Mouse (Mus musculus) heart, embryonic 15.5 days (tissue): Measurements from ENCODE around the gene Srpx. TPM values are rescaled to one million over a fixed set of nuclear protein-coding genes. Genes with fewer than 3 reads are reported as not detected.

Experiments used
- ATAC-seq: fragments of 200-750 bp; cut with Nextera tagmentation; replicated peaks from 2 replicates; pipeline ENCODE4 v1.8.0; 2017; ENCODE audit warnings: low read depth, moderate TSS enrichment; ENCODE audit not compliant: insufficient number of reproducible peaks, insufficient read depth, low FRiP score
- H3K27ac ChIP-seq: fragments of 300-500 bp; sonication (generic); 2 replicates; pipeline ENCODE4 v1.5.1; 2015; ENCODE audit warnings: mild to moderate bottlenecking, inconsistent platforms
- H3K27me3 ChIP-seq: fragments of 300-500 bp; sonication (generic); 2 replicates; pipeline ENCODE4 v1.6.1; 2015; ENCODE audit warnings: inconsistent platforms
- H3K36me3 ChIP-seq: fragments of 300-500 bp; sonication (generic); 2 replicates; pipeline ENCODE4 v1.6.1; 2015; ENCODE audit warnings: mild to moderate bottlenecking, inconsistent platforms
- H3K4me1 ChIP-seq: fragments of 300-500 bp; sonication (generic); replicated peaks from 2 replicates; pipeline ENCODE4 v1.6.1; 2015; ENCODE audit warnings: inconsistent platforms
- H3K4me2 ChIP-seq: fragments of 300-500 bp; sonication (generic); 2 replicates; pipeline ENCODE4 v1.6.1; 2015; ENCODE audit warnings: inconsistent platforms, mild to moderate bottlenecking, moderate library complexity
- H3K4me3 ChIP-seq: fragments of 300-500 bp; sonication (generic); 2 replicates; pipeline ENCODE4 v1.5.1; 2015; ENCODE audit warnings: mild to moderate bottlenecking, inconsistent platforms
- H3K9ac ChIP-seq: fragments of 300-500 bp; sonication (generic); 2 replicates; pipeline ENCODE4 v1.6.1; 2015; ENCODE audit warnings: mild to moderate bottlenecking, inconsistent platforms
- H3K9me3 ChIP-seq: fragments of 300-500 bp; sonication (generic); replicated peaks from 2 replicates; pipeline ENCODE4 v1.6.1; 2016; ENCODE audit warnings: inconsistent platforms
- WGBS: fragments of 180-500 bp; shearing (Covaris S2); methylation state at CpG from one replicate; pipeline ENCODE4 v1.1.7; 2015; ENCODE audit warnings: mixed read lengths; 5-methylcytosine and 5-hydroxymethylcytosine counted together
- polyA plus RNA-seq: library from polyadenylated mRNA; unstranded; fragments of >200 nt; fragmentation: Nextera tagmentation; extraction: Ambion mirVana; gene quantifications from 2 replicates; pipeline ENCODE4 v1.2.1, GENCODE M21; 2015

The Srpx gene
- polyA plus RNA-seq, result 10.7 and 16.1 TPM in 2 replicates

DNA sequence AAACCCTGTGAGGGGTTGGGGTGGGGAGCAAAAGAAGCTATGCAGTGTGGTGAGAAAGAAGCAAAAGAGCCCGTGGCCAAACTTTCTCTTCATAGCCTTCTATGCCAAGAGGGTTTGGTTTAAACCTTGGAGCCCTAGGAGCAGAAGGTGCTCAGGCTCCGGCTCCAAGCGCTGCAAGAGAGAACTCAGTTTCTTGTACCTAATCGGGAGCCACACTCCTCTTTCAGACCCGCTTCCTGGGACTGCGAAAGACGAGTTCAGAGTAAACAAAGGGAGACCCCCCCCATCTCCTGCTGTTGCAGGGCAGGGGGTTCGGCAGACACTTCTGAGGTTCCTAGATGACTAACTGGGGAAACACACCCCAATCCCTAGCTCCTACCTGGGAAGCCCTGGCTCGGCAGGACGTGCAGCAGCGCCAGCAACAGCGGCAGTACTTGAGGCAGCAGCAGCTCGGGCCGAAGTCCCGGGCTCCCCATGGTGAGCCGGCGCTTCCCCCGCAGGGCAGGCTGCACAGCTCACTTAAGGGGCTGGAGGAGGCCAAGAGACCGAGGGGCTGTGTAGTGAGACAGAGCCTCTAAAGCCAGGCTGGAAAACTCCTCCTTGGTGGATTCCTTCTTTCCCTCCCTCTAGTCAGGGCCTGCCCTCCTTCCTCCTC is at the start of gene Srpx:
Gene Srpx, minus strand, starts transcription at position 645 of the 655 bp plus-strand sequence.
- WGBS, result 15% methylated on average over 18 of the region's 19 CpGs
- H3K4me2 ChIP-seq, result peak within 1 kb of the TSS; percentile 65
- no peak for ATAC-seq
- no peak within 1 kb of the TSS for H3K27ac ChIP-seq
- H3K36me3 ChIP-seq, result no peaks in the 10 kb centered on the region
- H3K9ac ChIP-seq, result 0 out of 2 replicates have a peak within 1 kb of the TSS, but pooled peaks have one; percentile 14
- no peaks in the 10 kb centered on the region for H3K27me3 ChIP-seq
- H3K9me3 ChIP-seq, result no peaks in the 10 kb centered on the region
- H3K4me1 ChIP-seq, result no peaks in the 10 kb centered on the region
- H3K4me3 ChIP-seq, result peak within 1 kb of the TSS; percentile 44

DNA sequence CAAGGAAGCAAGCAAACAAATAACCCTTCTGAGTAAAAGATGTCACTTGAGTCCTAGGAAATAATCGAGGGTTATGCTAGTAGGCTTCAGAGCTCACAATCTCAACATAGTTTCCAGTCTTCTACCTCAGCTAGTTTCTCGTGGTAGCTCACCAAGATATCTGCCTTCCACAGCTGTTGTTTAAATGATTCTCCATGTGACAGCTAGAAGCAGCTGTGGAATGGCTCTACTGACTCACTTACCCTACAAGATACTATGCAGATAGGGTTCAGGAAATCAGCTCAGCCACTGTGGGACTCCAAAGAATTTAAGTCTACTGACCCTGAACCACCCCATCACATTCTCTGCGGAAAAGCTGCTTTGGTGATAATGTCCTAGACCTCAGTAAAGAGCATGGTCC is 34.9 kb upstream of the Srpx start:
- ATAC-seq, result no peak
- Histone ChIP-seq H3K36me3 (no peaks in the 10 kb centered on the region), H3K9ac (no peak overlapping the region), H3K27me3 (no peaks in the 10 kb centered on the region), H3K4me1 (no peaks in the 10 kb centered on the region), H3K4me2 (no peak overlapping the region), H3K9me3 (no peaks in the 10 kb centered on the region), H3K27ac (no peak overlapping the region), H3K4me3 (no peak overlapping the region)
- 57% methylated on average over 3 of the region's 3 CpGs for WGBS

DNA sequence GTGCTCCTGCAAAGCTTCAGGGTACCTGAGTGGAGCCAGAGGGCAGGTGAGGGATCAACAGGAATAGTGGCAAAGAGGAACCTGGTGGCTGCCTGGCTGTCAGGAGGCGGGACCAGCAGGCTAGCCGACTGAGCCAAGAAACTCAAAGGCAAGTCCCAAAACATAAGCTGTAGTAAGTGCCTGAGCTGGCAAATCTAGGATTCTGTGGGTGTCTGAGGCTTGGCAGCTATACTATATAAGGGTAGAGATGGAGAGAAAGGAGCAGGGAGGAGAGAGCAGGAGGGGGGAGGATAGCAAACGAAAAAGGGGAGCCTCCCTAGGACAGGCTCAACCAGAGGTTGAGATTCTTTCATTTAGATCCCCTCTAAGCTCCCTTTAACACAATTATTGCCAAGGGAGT is 1.7 kb downstream of the Srpx start:
- WGBS, result 52% methylated on average over 3 of the region's 3 CpGs
- H3K4me1 ChIP-seq, result no peaks in the 10 kb centered on the region
- no peak overlapping the region for H3K4me2 ChIP-seq
- H3K27me3 ChIP-seq, result no peaks in the 10 kb centered on the region
- H3K27ac ChIP-seq, result no peak overlapping the region
- no peak overlapping the region for H3K4me3 ChIP-seq
- ATAC-seq, result no peak
- H3K9ac ChIP-seq, result no peak overlapping the region
- no peaks in the 10 kb centered on the region for H3K36me3 ChIP-seq
- no peaks in the 10 kb centered on the region for H3K9me3 ChIP-seq

DNA sequence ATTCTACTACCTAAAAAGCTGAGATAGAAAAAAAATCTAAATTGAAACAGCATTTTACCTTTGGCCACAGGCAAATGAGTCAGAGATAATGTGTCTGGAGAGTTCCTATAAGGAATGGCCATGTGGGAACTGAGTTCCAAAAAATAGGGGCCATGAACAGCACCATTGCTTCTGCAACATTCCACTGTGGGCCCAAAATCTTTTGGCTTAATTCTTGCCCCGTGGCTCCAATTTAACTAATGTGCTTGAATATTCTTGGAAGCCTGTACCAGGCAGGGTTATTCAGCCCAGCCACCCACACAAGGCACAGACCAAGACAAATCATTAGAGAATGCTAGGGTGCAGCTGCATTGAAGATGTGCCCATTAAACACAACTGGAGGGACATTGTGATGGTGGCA is 6.8 kb downstream of the Srpx start:
- Histone ChIP-seq H3K9ac (no peak overlapping the region), H3K36me3 (no peaks in the 10 kb centered on the region), H3K4me3 (no peak overlapping the region), H3K27ac (no peak overlapping the region), H3K4me2 (no peak overlapping the region), H3K27me3 (no peaks in the 10 kb centered on the region), H3K4me1 (no peaks in the 10 kb centered on the region), H3K9me3 (no peaks in the 10 kb centered on the region)
- ATAC-seq, result no peak
- 61% methylated on average over 1 of the region's 1 CpGs for WGBS

DNA sequence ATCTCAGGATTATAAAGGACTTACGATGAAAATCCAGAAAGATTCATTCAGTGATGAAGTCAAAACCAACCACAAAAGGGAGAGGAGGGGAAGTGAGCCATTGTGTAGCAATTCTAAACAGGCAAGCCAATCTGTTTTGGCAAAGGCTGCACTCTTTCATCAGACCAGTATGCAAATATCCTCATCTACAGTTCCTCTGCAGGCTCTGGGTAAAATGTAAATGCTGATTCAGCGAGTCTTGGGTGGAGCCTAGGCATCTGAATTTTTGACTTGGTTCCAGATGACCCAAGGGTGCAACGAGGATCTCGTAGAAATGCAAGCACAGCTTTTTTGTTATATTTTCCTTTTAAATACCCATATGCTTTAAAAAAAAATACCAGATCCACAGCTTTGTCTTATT is 9.0 kb downstream of the Srpx start:
- H3K4me1 ChIP-seq, result no peaks in the 10 kb centered on the region
- no peak overlapping the region for H3K9ac ChIP-seq
- no peak overlapping the region for H3K4me3 ChIP-seq
- H3K27ac ChIP-seq, result no peak overlapping the region
- WGBS, result 48% methylated on average over 4 of the region's 4 CpGs
- no peak overlapping the region for H3K4me2 ChIP-seq
- no peak for ATAC-seq
- no peaks in the 10 kb centered on the region for H3K36me3 ChIP-seq
- H3K27me3 ChIP-seq, result no peaks in the 10 kb centered on the region
- H3K9me3 ChIP-seq, result no peaks in the 10 kb centered on the region

DNA sequence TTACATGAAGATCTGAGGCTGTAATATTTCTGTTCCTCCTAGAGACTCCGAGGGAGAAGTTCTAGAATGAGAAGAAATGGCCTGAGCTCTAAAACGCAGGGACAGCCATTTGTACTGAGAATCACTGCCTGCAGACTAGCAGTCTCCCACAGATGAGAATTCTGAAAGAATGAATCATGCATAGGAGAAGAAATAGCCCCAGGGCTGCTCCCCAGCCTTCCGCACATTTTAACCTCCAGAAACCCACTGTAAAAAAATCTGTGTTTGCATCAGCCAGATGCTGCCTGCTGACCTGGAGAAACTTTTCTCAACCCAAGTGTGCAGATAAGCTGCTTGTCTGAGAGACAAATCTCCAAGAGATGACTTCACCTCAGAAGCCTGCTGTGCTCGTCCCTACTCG is 12.0 kb downstream of the Srpx start:
- H3K4me1 ChIP-seq, result no peaks in the 10 kb centered on the region
- no peak overlapping the region for H3K4me3 ChIP-seq
- no peaks in the 10 kb centered on the region for H3K9me3 ChIP-seq
- no peak overlapping the region for H3K4me2 ChIP-seq
- H3K27ac ChIP-seq, result no peak overlapping the region
- no peaks in the 10 kb centered on the region for H3K36me3 ChIP-seq
- no peak overlapping the region for H3K9ac ChIP-seq
- ATAC-seq, result no peak
- H3K27me3 ChIP-seq, result no peaks in the 10 kb centered on the region
- 59% methylated on average over 5 of the region's 5 CpGs for WGBS

DNA sequence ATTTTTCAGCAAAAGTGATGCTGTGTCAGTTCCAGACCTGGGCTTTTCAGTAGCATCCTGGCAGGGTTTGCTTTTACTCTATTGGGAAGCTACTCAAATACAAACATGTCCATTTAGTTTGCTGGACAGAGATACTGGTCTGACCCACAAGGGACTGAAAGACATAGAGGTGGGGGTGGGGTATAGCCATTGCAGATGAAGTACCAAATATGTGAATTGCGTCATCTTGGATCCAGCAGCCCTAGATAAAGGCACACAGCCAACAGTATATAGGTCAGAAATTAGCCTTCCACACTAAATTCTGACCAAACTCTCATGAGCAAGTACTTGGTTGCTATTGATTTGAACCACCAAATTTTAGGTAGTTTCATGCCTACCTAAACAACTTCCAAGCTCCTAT is 14.8 kb downstream of the Srpx start:
- H3K27me3 ChIP-seq, result no peaks in the 10 kb centered on the region

DNA sequence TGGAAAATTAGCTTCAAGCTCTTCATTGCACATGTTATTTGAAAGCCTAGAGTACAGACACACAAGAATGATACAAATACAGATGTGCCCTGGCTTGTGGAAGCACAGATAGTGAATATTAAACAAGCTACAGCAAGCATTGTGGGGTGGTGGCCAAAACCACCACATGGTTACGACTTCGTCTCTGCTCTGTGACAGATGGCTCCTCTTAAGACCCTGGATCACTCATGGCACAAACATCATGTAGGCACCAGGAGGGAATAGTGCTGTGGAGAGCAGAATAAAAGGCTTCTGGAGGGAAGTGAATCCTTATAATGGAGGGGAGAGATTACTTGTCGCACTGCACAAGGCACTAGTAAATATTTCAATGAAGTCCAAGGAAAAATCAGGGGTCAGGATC is 21.7 kb downstream of the Srpx start:
- Histone ChIP-seq H3K27me3 (no peaks in the 10 kb centered on the region), H3K4me3 (no peak overlapping the region), H3K36me3 (no peaks in the 10 kb centered on the region), H3K9ac (no peak overlapping the region), H3K4me1 (no peaks in the 10 kb centered on the region), H3K9me3 (no peaks in the 10 kb centered on the region), H3K27ac (no peak overlapping the region), H3K4me2 (no peak overlapping the region)
- no peak for ATAC-seq
- 85% methylated on average over 3 of the region's 3 CpGs for WGBS

More for the DNA sequence above, 14.8 kb downstream of the Srpx start:
- no peak overlapping the region for H3K4me3 ChIP-seq
- no peak overlapping the region for H3K9ac ChIP-seq
- H3K9me3 ChIP-seq, result no peaks in the 10 kb centered on the region
- no peaks in the 10 kb centered on the region for H3K36me3 ChIP-seq
- H3K27ac ChIP-seq, result no peak overlapping the region
- ATAC-seq, result no peak
- WGBS, result 88% methylated on average over 1 of the region's 1 CpGs
- no peak overlapping the region for H3K4me2 ChIP-seq
- no peaks in the 10 kb centered on the region for H3K4me1 ChIP-seq

DNA sequence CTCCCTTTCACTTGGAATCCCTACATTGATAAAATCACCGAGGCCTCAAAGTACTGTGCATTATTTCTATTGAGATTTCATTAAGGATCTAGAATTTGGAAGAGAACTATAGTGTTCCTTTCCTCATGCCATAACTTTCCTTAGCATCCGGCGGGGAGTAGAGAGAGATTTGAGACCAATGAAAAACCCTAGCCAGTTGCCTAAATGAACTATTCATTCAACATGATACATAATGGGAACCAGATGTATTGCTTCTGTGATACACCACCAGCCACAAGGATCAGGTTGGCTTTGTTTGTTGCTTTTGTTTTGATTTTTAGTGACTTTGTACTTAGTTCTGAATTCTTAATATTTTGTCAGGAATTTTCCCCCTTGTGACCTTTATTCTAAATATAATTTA is 37.1 kb downstream of the Srpx start:
- H3K4me1 ChIP-seq, result no peaks in the 10 kb centered on the region
- 75% methylated on average over 3 of the region's 3 CpGs for WGBS
- ATAC-seq, result no peak

DNA sequence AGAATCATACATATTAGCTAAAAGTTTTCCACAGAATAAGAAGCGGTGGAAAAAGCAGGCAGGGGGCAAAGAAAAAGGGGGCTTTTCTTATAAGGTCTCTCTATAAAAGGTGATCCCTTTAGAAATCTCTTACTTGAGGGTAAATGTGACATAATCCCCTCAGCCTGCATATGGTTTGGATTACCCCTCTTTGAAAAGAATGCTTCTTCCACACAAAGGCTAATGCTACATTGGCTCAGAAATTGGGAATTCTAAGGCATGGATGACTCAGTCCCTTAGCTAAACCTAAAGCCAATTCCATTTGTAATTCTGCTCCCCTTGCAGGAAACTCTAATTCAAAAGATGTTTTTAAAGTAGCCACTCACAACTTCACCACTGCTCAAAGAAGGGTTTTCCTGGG is 37.5 kb downstream of the Srpx start:
- WGBS, result 70% methylated on average over 1 of the region's 1 CpGs
- Histone ChIP-seq H3K27me3 (no peaks in the 10 kb centered on the region), H3K9ac (no peak overlapping the region), H3K4me2 (no peak overlapping the region), H3K4me1 (no peaks in the 10 kb centered on the region), H3K36me3 (no peaks in the 10 kb centered on the region), H3K27ac (no peak overlapping the region), H3K4me3 (no peak overlapping the region), H3K9me3 (no peaks in the 10 kb centered on the region)
- no peak for ATAC-seq

More for the DNA sequence above, 37.1 kb downstream of the Srpx start:
- H3K27me3 ChIP-seq, result no peaks in the 10 kb centered on the region
- H3K9ac ChIP-seq, result no peak overlapping the region
- H3K4me3 ChIP-seq, result no peak overlapping the region
- H3K9me3 ChIP-seq, result no peaks in the 10 kb centered on the region
- no peak overlapping the region for H3K4me2 ChIP-seq
- H3K27ac ChIP-seq, result no peak overlapping the region
- H3K36me3 ChIP-seq, result no peaks in the 10 kb centered on the region

DNA sequence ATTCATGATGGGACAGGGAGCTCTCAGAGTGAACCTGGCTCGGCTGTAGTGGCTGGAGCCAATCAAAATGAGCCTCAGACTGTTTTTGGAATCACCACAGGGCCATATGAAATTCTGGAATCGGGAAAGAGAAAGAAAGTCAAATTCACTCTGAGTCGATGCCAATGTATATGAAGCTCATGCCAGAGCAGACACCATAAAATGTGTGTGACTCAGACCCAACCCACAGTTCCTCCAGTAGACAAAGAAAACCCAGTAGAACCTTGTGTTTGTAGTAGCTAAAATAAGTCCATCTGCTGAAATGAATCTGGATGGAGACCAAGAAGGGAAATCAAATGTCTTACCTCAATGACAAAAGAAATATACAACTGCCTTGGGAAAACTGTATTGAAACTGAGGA is 43.5 kb downstream of the Srpx start:
- no peaks in the 10 kb centered on the region for H3K27me3 ChIP-seq
- H3K4me1 ChIP-seq, result no peaks in the 10 kb centered on the region
- no peak overlapping the region for H3K9ac ChIP-seq
- H3K9me3 ChIP-seq, result no peaks in the 10 kb centered on the region
- no peaks in the 10 kb centered on the region for H3K36me3 ChIP-seq
- ATAC-seq, result no peak
- WGBS, result 72% methylated on average over 3 of the region's 3 CpGs
- no peak overlapping the region for H3K4me2 ChIP-seq
- H3K27ac ChIP-seq, result no peak overlapping the region
- H3K4me3 ChIP-seq, result no peak overlapping the region

DNA sequence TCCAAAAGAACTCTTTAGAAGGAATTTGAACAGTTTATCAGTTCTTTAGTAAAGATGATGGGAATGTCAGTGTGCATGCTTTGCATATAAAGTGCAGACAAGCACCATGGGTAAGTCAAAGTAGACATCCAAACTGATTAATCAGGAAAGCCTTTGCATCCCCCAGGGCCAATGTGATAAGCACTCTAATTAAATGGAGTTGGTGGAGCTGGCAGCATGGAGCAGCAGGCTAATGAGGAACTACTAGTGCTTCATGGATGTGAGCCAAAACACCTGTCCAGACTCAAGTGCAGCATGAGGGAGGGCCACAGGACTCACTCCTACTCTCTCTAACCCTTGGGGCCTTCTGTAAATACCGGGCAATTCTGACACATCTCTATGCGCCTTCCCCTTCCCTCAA is 46.0 kb downstream of the Srpx start:
- Histone ChIP-seq H3K9ac (no peak overlapping the region), H3K9me3 (no peaks in the 10 kb centered on the region), H3K27ac (no peak overlapping the region), H3K4me1 (no peaks in the 10 kb centered on the region), H3K4me2 (no peak overlapping the region), H3K27me3 (no peaks in the 10 kb centered on the region), H3K36me3 (no peaks in the 10 kb centered on the region), H3K4me3 (no peak overlapping the region)
- WGBS, result 49% methylated on average over 2 of the region's 2 CpGs
- no peak for ATAC-seq
